Mouse (Mus musculus) activated CD4-positive, CD25-positive, alpha-beta regulatory T cell (primary cell): ENCODE measurements around the gene Dlgap3. TPM values are rescaled to one million over a fixed set of nuclear protein-coding genes. Genes with fewer than 3 reads are reported as not detected.

ENCODE experiments used
- polyA plus RNA-seq, 2 experiments: library from polyadenylated mRNA; unstranded; fragments of 100-300 nt; shearing (Covaris generic); gene quantifications; one replicate each; pipeline ENCODE4 v1.2.1; 2017

Dlgap3 gene
- under 1 TPM in 1 of 2 experiments, not detected in 1; 0.12 TPM for polyA plus RNA-seq

DNA sequence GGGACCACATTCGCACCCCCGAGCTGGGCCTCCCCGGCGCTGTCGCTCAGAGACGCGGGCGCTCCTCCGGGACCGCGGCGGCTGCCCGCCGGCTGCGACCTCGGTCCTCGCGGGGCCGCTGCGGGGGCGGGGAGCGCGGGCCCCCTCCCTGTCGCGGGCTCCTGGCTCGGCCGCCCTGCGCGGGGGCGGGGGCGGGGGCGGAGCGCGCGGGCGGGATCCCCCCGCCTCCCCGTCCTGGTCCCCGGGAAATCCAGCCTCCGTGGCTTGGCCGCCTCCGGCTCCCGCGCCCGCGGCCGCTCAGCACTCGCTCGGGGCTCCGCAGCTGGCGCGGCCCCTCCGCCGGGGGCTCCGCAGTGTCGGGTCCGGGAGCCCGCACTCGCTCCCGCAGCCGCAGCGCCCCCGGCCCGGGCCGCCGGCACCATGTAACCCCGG is at the start of gene Dlgap3:
Gene Dlgap3, plus strand, starts transcription at position 291 of the 432 bp plus-strand sequence.

DNA sequence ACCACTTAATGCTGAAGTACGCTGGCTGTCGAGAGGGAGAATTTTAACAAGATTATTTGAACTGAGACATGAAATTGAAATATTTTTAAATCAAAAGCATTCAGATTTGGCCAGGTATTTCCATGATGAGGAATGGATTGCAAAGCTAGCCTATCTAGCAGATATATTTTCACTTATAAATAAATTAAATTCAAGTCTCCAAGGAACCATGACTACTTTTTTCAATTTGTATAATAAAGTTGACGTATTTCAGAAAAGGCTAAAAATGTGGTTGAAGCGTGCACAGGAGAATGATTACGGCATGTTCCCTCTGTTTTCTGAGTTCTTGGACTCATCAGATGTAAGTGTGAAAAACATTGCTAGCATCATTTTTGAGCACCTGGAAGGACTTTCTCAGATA is 45.6 kb upstream of the Dlgap3 start, which contains the start of gene Tmem35b:
Gene Tmem35b, plus strand, starts transcription at position 301 of the 400 bp plus-strand sequence.

DNA sequence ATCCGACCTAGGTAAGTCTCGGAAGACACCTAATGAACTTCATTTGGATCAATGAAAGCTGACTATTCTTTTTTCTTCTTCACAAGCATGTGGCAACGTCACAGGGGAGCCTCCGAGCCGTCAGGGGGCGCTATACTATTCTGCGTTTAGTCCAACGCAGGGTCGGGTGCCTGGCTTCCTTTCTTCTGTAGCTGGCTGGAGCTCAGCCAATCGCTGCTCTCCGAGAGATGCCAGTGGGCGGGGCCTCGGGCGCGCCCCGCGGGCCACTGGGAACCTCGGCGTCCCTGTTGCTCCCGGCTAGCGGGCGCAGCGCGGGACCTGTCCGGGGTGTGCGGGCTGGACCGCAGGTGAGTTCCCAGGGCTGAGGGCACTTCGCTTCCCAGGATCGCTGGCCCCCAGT is 74.5 kb downstream of the Dlgap3 start, which contains the start of gene Smim12:
Gene Smim12, plus strand, starts transcription at position 233 of the 400 bp plus-strand sequence.

Other genes with a start within 250 kb of the Dlgap3 start
- 10 to 100 TPM; 32.6 to 38.1 TPM for gene Zmym4, start 201.1 kb upstream of the Dlgap3 start, polyA plus RNA-seq
- gene Sfpq, start 147.9 kb upstream of the Dlgap3 start, polyA plus RNA-seq: 100 to 1,000 TPM; 105 to 114 TPM
- gene Zmym1, start 108.1 kb upstream of the Dlgap3 start, polyA plus RNA-seq: 10 to 100 TPM; 14.1 to 18.2 TPM
- 10 to 100 TPM; 15.1 to 16.9 TPM for gene Zmym6, start 91.8 kb upstream of the Dlgap3 start, polyA plus RNA-seq
- 10 to 100 TPM; 11.8 to 19.7 TPM for gene Tmem35b, start 45.5 kb upstream of the Dlgap3 start, polyA plus RNA-seq
- gene Smim12, start 74.6 kb downstream of the Dlgap3 start, polyA plus RNA-seq: 10 to 100 TPM; 32.5 to 48.5 TPM
- gene Gja4, start 144.8 kb downstream of the Dlgap3 start, polyA plus RNA-seq: under 1 TPM in 1 of 2 experiments, not detected in 1; 0.21 TPM
- under 1 TPM in 1 of 2 experiments, not detected in 1; 0.18 TPM for gene Gjb3, start 161.6 kb downstream of the Dlgap3 start, polyA plus RNA-seq
- not detected for gene Gjb4, start 184.9 kb downstream of the Dlgap3 start, polyA plus RNA-seq
- gene Gjb5, start 189.0 kb downstream of the Dlgap3 start, polyA plus RNA-seq: not detected